Mouse (Mus musculus): ENCODE measurements around the gene Thnsl1.
A peak's percentile ranks its signal among the peaks of the same experiment; 100 is the strongest.

Gene Thnsl1

GRCm38 (mm10) chr2:21204912-21205830, at the start of gene Thnsl1, which contains the start of gene Enkur:
Thnsl1 (plus strand) TSS chr2:21205724.
Enkur (minus strand) TSS chr2:21205365.
- DNase-seq (ENCODE audit: low spot score in 2 of 2): peak; percentile 94 to 99

- DNase-seq (ENCODE audit: low spot score in 2 of 2): peak; percentile 65 to 75
Observed at GRCm38 (mm10) chr2:21164296-21164695, 41.2 kb upstream of the Thnsl1 start.

- DNase-seq (ENCODE audit: low spot score in 2 of 2): peak; percentile 79
Observed at GRCm38 (mm10) chr2:21167916-21168315, 37.6 kb upstream of the Thnsl1 start.

GRCm38 (mm10) chr2:21172797-21173196, 32.7 kb upstream of the Thnsl1 start:
- DNase-seq (ENCODE audit: low spot score in 2 of 2): no peak

GRCm38 (mm10) chr2:21179136-21179535, 26.4 kb upstream of the Thnsl1 start:
- DNase-seq (ENCODE audit: low spot score in 2 of 2): no peak

- peak; percentile 78 to 81 for DNase-seq (ENCODE audit: low spot score in 2 of 2)
Observed at GRCm38 (mm10) chr2:21182811-21183210, 22.7 kb upstream of the Thnsl1 start.

- DNase-seq (ENCODE audit: low spot score in 2 of 2): peak in 1 of 2 experiments; percentile 54
Observed at GRCm38 (mm10) chr2:21187576-21187975, 17.9 kb upstream of the Thnsl1 start.

- DNase-seq (ENCODE audit: low spot score in 2 of 2): no peak
Observed at GRCm38 (mm10) chr2:21188610-21189009, 16.9 kb upstream of the Thnsl1 start.

GRCm38 (mm10) chr2:21191232-21191631, 14.3 kb upstream of the Thnsl1 start:
- no peak for DNase-seq (ENCODE audit: low spot score in 2 of 2)

GRCm38 (mm10) chr2:21195233-21195632, 10.3 kb upstream of the Thnsl1 start:
- no peak for DNase-seq (ENCODE audit: low spot score in 2 of 2)

- no peak for DNase-seq (ENCODE audit: low spot score in 2 of 2)
Observed at GRCm38 (mm10) chr2:21199051-21199450, 6.5 kb upstream of the Thnsl1 start.

- DNase-seq (ENCODE audit: low spot score in 2 of 2): peak; percentile 26 to 50
Observed at GRCm38 (mm10) chr2:21202754-21203153, 2.8 kb upstream of the Thnsl1 start.

GRCm38 (mm10) chr2:21205831-21206159, 271 bp downstream of the Thnsl1 start:
- no peak for DNase-seq (ENCODE audit: low spot score in 2 of 2)

GRCm38 (mm10) chr2:21206278-21206677, 754 bp downstream of the Thnsl1 start:
- no peak for DNase-seq (ENCODE audit: low spot score in 2 of 2)

GRCm38 (mm10) chr2:21211361-21211760, 5.8 kb downstream of the Thnsl1 start:
- DNase-seq (ENCODE audit: low spot score in 2 of 2): no peak

- DNase-seq (ENCODE audit: low spot score in 2 of 2): no peak
Observed at GRCm38 (mm10) chr2:21214322-21214721, 8.8 kb downstream of the Thnsl1 start.

GRCm38 (mm10) chr2:21215284-21215683, 9.8 kb downstream of the Thnsl1 start:
- DNase-seq (ENCODE audit: low spot score in 2 of 2): no peak

- no peak for DNase-seq (ENCODE audit: low spot score in 2 of 2)
Observed at GRCm38 (mm10) chr2:21222453-21223384, 17.2 kb downstream of the Thnsl1 start.

- DNase-seq (ENCODE audit: low spot score in 2 of 2): no peak
Observed at GRCm38 (mm10) chr2:21230276-21230675, 24.8 kb downstream of the Thnsl1 start.

- no peak for DNase-seq (ENCODE audit: low spot score in 2 of 2)
Observed at GRCm38 (mm10) chr2:21231147-21231546, 25.6 kb downstream of the Thnsl1 start.

- no peak for DNase-seq (ENCODE audit: low spot score in 2 of 2)
Observed at GRCm38 (mm10) chr2:21234871-21235648, 29.5 kb downstream of the Thnsl1 start.
